ENCODE assay signal across 16 mouse cellular contexts in genomic region chr5:27656101-27656500, GRCm38 (mm10).
"Had no signal": no experiment of that assay in that cellular context is flagged by ENCODE, and none has a peak within 500 bp of the region (broad histone marks: within the 10 kb centered on the region; RNA-seq: fewer than 3 reads in every experiment).

No protein-coding gene starts in this region.

- H3K36me3 ChIP-seq: limb, embryonic 10.5 days; limb, embryonic 13.5 days; liver, embryonic 12.5 days; liver, embryonic 15.5 days; lung, embryonic 15.5 days had no signal

- H3K4me2 ChIP-seq: limb, embryonic 13.5 days; liver, embryonic 12.5 days; liver, embryonic 15.5 days; lung, embryonic 15.5 days had no signal

- H3K9ac ChIP-seq: limb, embryonic 13.5 days; liver, embryonic 12.5 days; liver, embryonic 15.5 days; lung, embryonic 15.5 days had no signal

- H3K27me3 ChIP-seq: limb, embryonic 13.5 days; liver, embryonic 12.5 days; liver, embryonic 15.5 days; lung, embryonic 15.5 days had no signal

- DNase-seq: kidney, adult 18-20 months; kidney, adult 9 months; kidney, postnatal 25 days; liver; lung, adult 18-20 months; lung, postnatal 10 days; lung, postnatal 36 days; midbrain, embryonic 14.5 days; thymus, adult 18-20 months; thymus, postnatal 36 days had no signal

- H3K27ac ChIP-seq: limb, embryonic 10.5 days; limb, embryonic 13.5 days; liver, embryonic 12.5 days; liver, embryonic 15.5 days; lung, embryonic 15.5 days had no signal

- H3K4me1 ChIP-seq: limb, embryonic 13.5 days; lung, embryonic 15.5 days had no signal

- ATAC-seq: liver, embryonic 12.5 days had no signal

- H3K4me3 ChIP-seq: limb, embryonic 10.5 days; limb, embryonic 13.5 days; liver, embryonic 12.5 days; liver, embryonic 15.5 days; lung, embryonic 15.5 days; myocyte had no signal

- H3K9me3 ChIP-seq: limb, embryonic 10.5 days; limb, embryonic 13.5 days; liver, embryonic 12.5 days; liver, embryonic 15.5 days; lung, embryonic 15.5 days had no signal
